Mouse (Mus musculus): Measurements from ENCODE around the gene Tulp4.
"Not testable (repeated sequence)": the region's sequence is repeated elsewhere in the genome, so short reads cannot be mapped to it uniquely, and the experiment has no call there.

Gene Tulp4

GRCm38 (mm10) chr17:6274693-6275092 is 168.5 kb downstream of the Tulp4 start:
- DNase-seq (ENCODE audit: low spot score in 2 of 2): not testable (repeated sequence)

GRCm38 (mm10) chr17:6279205-6279604 is 173.0 kb downstream of the Tulp4 start:
- DNase-seq (ENCODE audit: low spot score in 2 of 2): not testable (repeated sequence)

GRCm38 (mm10) chr17:6279772-6280171 is 173.5 kb downstream of the Tulp4 start:
- DNase-seq (ENCODE audit: low spot score in 2 of 2): not testable (repeated sequence)

- DNase-seq (ENCODE audit: low spot score in 2 of 2): not testable (repeated sequence)
Measured at GRCm38 (mm10) chr17:6280513-6280912, 174.3 kb downstream of the Tulp4 start.

GRCm38 (mm10) chr17:6283137-6283536 is 176.9 kb downstream of the Tulp4 start:
- not testable (repeated sequence) for DNase-seq (ENCODE audit: low spot score in 2 of 2)

- DNase-seq (ENCODE audit: low spot score in 2 of 2): not testable (repeated sequence)
Measured at GRCm38 (mm10) chr17:6286169-6286568, 179.9 kb downstream of the Tulp4 start.

GRCm38 (mm10) chr17:6289045-6289444 is 182.8 kb downstream of the Tulp4 start:
- DNase-seq (ENCODE audit: low spot score in 2 of 2): not testable (repeated sequence)

GRCm38 (mm10) chr17:6293882-6294281 is 187.6 kb downstream of the Tulp4 start:
- DNase-seq (ENCODE audit: low spot score in 2 of 2): not testable (repeated sequence)

- not testable (repeated sequence) for DNase-seq (ENCODE audit: low spot score in 2 of 2)
Measured at GRCm38 (mm10) chr17:6297060-6297795, 191.0 kb downstream of the Tulp4 start.

- not testable (repeated sequence) for DNase-seq (ENCODE audit: low spot score in 2 of 2)
Measured at GRCm38 (mm10) chr17:6300190-6300863, 194.1 kb downstream of the Tulp4 start.

All from left cerebral cortex, adult 9 months (tissue).